Mouse (Mus musculus) embryonic facial prominence, embryonic 12.5 days (tissue): Measurements from ENCODE around the gene Zfp30. TPM values are rescaled to one million over a fixed set of nuclear protein-coding genes. Genes with fewer than 3 reads are reported as not detected.

Experiments
- ATAC-seq: fragments of 200-750 bp; cut with Nextera tagmentation; 2 replicates; pipeline ENCODE4 v1.8.0; 2017; ENCODE audit not compliant: insufficient number of reproducible peaks, insufficient read depth, low FRiP score, low TSS enrichment
- H3K27ac ChIP-seq: fragments of 300-500 bp; sonication (generic); 2 replicates; pipeline ENCODE4 v1.5.1; 2016; ENCODE audit warnings: mild to moderate bottlenecking
- H3K27me3 ChIP-seq: fragments of 300-500 bp; sonication (generic); 2 replicates; pipeline ENCODE4 v1.6.1; 2016; ENCODE audit warnings: mild to moderate bottlenecking, moderate library complexity
- H3K36me3 ChIP-seq: fragments of 300-500 bp; sonication (generic); 2 replicates; pipeline ENCODE4 v1.6.1; 2016; ENCODE audit warnings: mild to moderate bottlenecking
- H3K4me1 ChIP-seq: fragments of 300-500 bp; sonication (generic); 2 replicates; pipeline ENCODE4 v1.6.1; 2016
- H3K4me2 ChIP-seq: fragments of 300-500 bp; sonication (generic); replicated peaks from 2 replicates; pipeline ENCODE4 v1.6.1; 2016; ENCODE audit warnings: mild to moderate bottlenecking, moderate library complexity
- H3K4me3 ChIP-seq: fragments of 300-500 bp; sonication (generic); 2 replicates; pipeline ENCODE4 v1.5.1; 2016; ENCODE audit warnings: mild to moderate bottlenecking
- H3K9ac ChIP-seq: fragments of 300-500 bp; sonication (generic); 2 replicates; pipeline ENCODE4 v1.6.1; 2016; ENCODE audit warnings: mild to moderate bottlenecking, moderate library complexity
- H3K9me3 ChIP-seq: fragments of 300-500 bp; sonication (generic); 2 replicates; pipeline ENCODE4 v1.6.1; 2016; ENCODE audit warnings: mild to moderate bottlenecking, moderate library complexity
- WGBS: fragments of 180-500 bp; shearing (Covaris S2); methylation state at CpG from one replicate; pipeline ENCODE4 v1.1.7; 2016; 5-methylcytosine and 5-hydroxymethylcytosine counted together
- microRNA counts: library from miRNA; unstranded; fragments of <30 nt; microRNA quantifications from one replicate; lab custom pipeline; 2017
- microRNA-seq: library from miRNA; unstranded; fragments of <30 nt; microRNA quantifications from one replicate; pipeline ENCODE4, GENCODE M21; 2017
- polyA plus RNA-seq: library from polyadenylated mRNA; unstranded; fragments of >200 nt; fragmentation: Nextera tagmentation; extraction: Ambion mirVana; gene quantifications from 2 replicates; pipeline ENCODE4 v1.2.1, GENCODE M21; 2016

The Zfp30 gene
- polyA plus RNA-seq, 1 experiment from 2014 or later: 10.8 TPM

DNA sequence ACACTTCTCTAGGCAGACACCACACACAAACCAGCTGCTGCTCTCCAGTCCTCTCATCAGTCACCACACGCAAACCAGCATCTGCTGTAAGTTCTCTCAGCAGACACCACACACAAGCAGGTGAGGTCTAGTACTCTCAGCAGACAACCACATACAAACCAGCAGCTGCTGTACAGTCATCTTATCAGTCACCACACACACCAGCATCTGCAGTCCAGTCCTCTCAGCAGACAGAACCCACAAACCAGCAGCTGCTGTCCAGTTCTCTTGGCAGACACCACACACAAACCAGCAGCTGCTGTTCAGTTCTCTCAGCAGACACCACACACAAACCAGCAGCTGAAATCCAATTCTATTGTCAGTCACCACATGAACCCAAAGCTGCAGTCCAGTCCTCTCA is 53.0 kb downstream of the Zfp30 start:
- Histone ChIP-seq H3K9ac (no peak overlapping the region), H3K4me2 (no peak overlapping the region), H3K4me3 (no peak overlapping the region), H3K27ac (no peak overlapping the region), H3K9me3 (no peaks in the 10 kb centered on the region), H3K36me3 (peaks cover 12% of the 10 kb centered on the region; the same call in 1 of the 2 replicates), H3K27me3 (no peaks in the 10 kb centered on the region), H3K4me1 (no peaks in the 10 kb centered on the region)
- 79% methylated on average over 1 of the region's 1 CpGs for WGBS
- no peak for ATAC-seq

DNA sequence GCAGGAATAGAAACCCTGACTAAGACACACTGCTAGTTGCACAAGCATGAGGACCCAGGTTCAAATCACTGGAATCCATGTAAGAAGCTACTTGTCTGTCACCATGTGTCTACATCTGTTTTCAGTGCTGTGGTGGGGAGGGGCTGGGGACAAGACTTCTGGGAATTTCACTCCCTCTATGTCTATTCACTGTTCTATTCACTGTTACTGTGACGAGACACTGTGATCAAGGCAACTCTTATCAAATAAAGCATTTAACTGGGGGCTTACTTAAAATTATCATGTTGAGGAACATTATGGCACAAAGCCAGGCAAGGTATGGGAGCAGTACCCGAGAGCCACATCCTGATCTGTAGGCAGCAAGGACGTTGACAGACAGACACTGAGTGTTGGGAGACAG is 55.5 kb downstream of the Zfp30 start:
- no peaks in the 10 kb centered on the region for H3K27me3 ChIP-seq
- H3K9ac ChIP-seq: no peak overlapping the region
- H3K4me2 ChIP-seq: no peak overlapping the region
- no peak overlapping the region for H3K4me3 ChIP-seq
- peaks cover 14% of the 10 kb centered on the region; the same call in 1 of the 2 replicates for H3K36me3 ChIP-seq
- no peaks in the 10 kb centered on the region for H3K4me1 ChIP-seq
- no peaks in the 10 kb centered on the region for H3K9me3 ChIP-seq
- no peak for ATAC-seq
- 81% methylated on average over 3 of the region's 3 CpGs for WGBS
- no peak overlapping the region for H3K27ac ChIP-seq

GRCm38 (mm10) chr7:29842105-29842504 is 58.3 kb downstream of the Zfp30 start:
- ATAC-seq: no peak
- no peak overlapping the region for H3K27ac ChIP-seq
- no peak overlapping the region for H3K4me3 ChIP-seq
- H3K4me1 ChIP-seq: no peaks in the 10 kb centered on the region
- 88% methylated on average over 1 of the region's 1 CpGs for WGBS
- H3K9me3 ChIP-seq: no peaks in the 10 kb centered on the region
- H3K36me3 ChIP-seq: peaks cover 29% of the 10 kb centered on the region
- no peak overlapping the region for H3K9ac ChIP-seq
- no peaks in the 10 kb centered on the region for H3K27me3 ChIP-seq
- no peak overlapping the region for H3K4me2 ChIP-seq

MicroRNAs encoded within 50 kb of the gene (microRNA counts, 519-probe panel; counts per million panel counts)
- 460 counts per million, percentile 65 among the panel's probes with 10 or more counts for microRNA mmu-miR-1964 (lab: Ali Mortazavi, UCI)

Small RNAs within 50 kb of the gene (microRNA-seq; reads per million reads assigned to microRNA genes)
- 2.2 reads per million, percentile 7 among the genes with 10 or more reads in this experiment for gene Mir1964

Other genes starting within 250 kb of the Zfp30 start
- gene Catsperg2, start 57.0 kb upstream of the Zfp30 start, polyA plus RNA-seq: not detected in 2 replicates
- gene Zfp84, start 15.4 kb upstream of the Zfp30 start, polyA plus RNA-seq: 12.6 and 14.6 TPM in 2 replicates
- gene Zfp790, start 32.1 kb downstream of the Zfp30 start, polyA plus RNA-seq: 17.0 and 20.0 TPM in 2 replicates
- 8.5 and 8.7 TPM in 2 replicates for gene Zfp940, start 69.7 kb downstream of the Zfp30 start, polyA plus RNA-seq
- gene Zfp420, start 76.0 kb downstream of the Zfp30 start, polyA plus RNA-seq: 10.3 and 11.5 TPM in 2 replicates
- 12.1 and 14.4 TPM in 2 replicates for gene Zfp27, start 122.6 kb downstream of the Zfp30 start, polyA plus RNA-seq
- gene Zfp383, start 124.2 kb downstream of the Zfp30 start, polyA plus RNA-seq: 6.7 and 7.5 TPM in 2 replicates
- 17.2 and 18.0 TPM in 2 replicates for gene Zfp74, start 170.1 kb downstream of the Zfp30 start, polyA plus RNA-seq
- gene Zfp568, start 200.0 kb downstream of the Zfp30 start, polyA plus RNA-seq: 20.4 and 23.2 TPM in 2 replicates